Mouse (Mus musculus) MEL (cell line): Measurements from ENCODE around the gene Dlx3. TPM values are rescaled to one million over a fixed set of nuclear protein-coding genes. Genes with fewer than 3 reads are reported as not detected.

ENCODE experiments used
- DNase-seq: peaks from one replicate; pipeline ENCODE4 v3.0.0; 2011; ENCODE audit warnings: low read depth, low spot score
- H3K27ac ChIP-seq: 2 replicates; pipeline ENCODE4 v1.5.1; 2012; ENCODE audit warnings: low read depth, mild to moderate bottlenecking, control low read depth, low read length, moderate library complexity; ENCODE audit not compliant: control insufficient read depth
- H3K27me3 ChIP-seq, 2 experiments: fragments of 150-350 bp in 1 of 2; sonication (generic) in 1 of 2; 2 replicates each; pipeline ENCODE4 v1.6.1; 2012; ENCODE audit warnings: low read length in 2 of 2, mild to moderate bottlenecking in 2 of 2, improper control_type of control experiment in 1 of 2, moderate library complexity in 1 of 2; ENCODE audit not compliant: insufficient read depth in 2 of 2, control insufficient read depth in 1 of 2
- H3K36me3 ChIP-seq, 2 experiments: 2 replicates each; pipeline ENCODE4 v1.6.1; 2012 to 2014; ENCODE audit warnings: low read length in 2 of 2, improper control_type of control experiment in 1 of 2, inconsistent platforms in 1 of 2, mild to moderate bottlenecking in 1 of 2; ENCODE audit not compliant: insufficient read depth in 2 of 2, control insufficient read depth in 1 of 2
- H3K4me1 ChIP-seq, 2 experiments: fragments of 150-350 bp in 1 of 2; sonication (generic) in 1 of 2; 2 replicates each; pipeline ENCODE4 v1.6.1; 2012; ENCODE audit warnings: low read length in 2 of 2, improper control_type of control experiment in 1 of 2, mild to moderate bottlenecking in 1 of 2; ENCODE audit not compliant: insufficient read depth in 2 of 2, control insufficient read depth in 1 of 2
- H3K4me3 ChIP-seq, 2 experiments: fragments of 150-350 bp in 1 of 2; sonication (generic) in 1 of 2; 2 replicates each; pipeline ENCODE4 v1.5.1; 2012; ENCODE audit warnings: low read depth in 2 of 2, low read length in 2 of 2, mild to moderate bottlenecking in 2 of 2, moderate library complexity in 2 of 2, control low read depth in 1 of 2, improper control_type of control experiment in 1 of 2; ENCODE audit not compliant: control insufficient read depth in 1 of 2, insufficient read depth in 1 of 2
- H3K79me2 ChIP-seq: 2 replicates; pipeline ENCODE4 v1.6.1; 2012; ENCODE audit warnings: mild to moderate bottlenecking, low read length, moderate library complexity; ENCODE audit not compliant: control insufficient read depth, poor library complexity, insufficient read depth
- H3K9ac ChIP-seq: 2 replicates; pipeline ENCODE4 v1.6.1; 2012; ENCODE audit warnings: low read depth, mild to moderate bottlenecking, control low read depth, low read length, moderate library complexity; ENCODE audit not compliant: control insufficient read depth, poor library complexity, severe bottlenecking
- H3K9me3 ChIP-seq: fragments of 150-350 bp; sonication (generic); replicated peaks from 2 replicates; pipeline ENCODE4 v1.6.1; 2012; ENCODE audit warnings: mild to moderate bottlenecking, low read length, improper control_type of control experiment, moderate library complexity; ENCODE audit not compliant: insufficient read depth
- CTCF ChIP-seq, 3 experiments: IDR thresholded peaks in 2 of 3; conservative IDR thresholded peaks in 1 of 3; 2 replicates each; pipeline ENCODE4 v1.5.1; 2011 to 2012; ENCODE audit warnings: low read length in 3 of 3, low read depth in 2 of 3, mild to moderate bottlenecking in 2 of 3, improper control_type of control experiment in 1 of 3, inconsistent platforms in 1 of 3, mixed read lengths in 1 of 3, moderate library complexity in 1 of 3; ENCODE audit not compliant: control insufficient read depth in 1 of 3, insufficient read depth in 1 of 3, poor library complexity in 1 of 3, severe bottlenecking in 1 of 3
- GABPA ChIP-seq: IDR thresholded peaks from 2 replicates; pipeline ENCODE4 v1.6.1; 2012; ENCODE audit warnings: low read depth, mild to moderate bottlenecking, inconsistent platforms, low read length, improper control_type of control experiment, moderate library complexity
- HCFC1 ChIP-seq: IDR thresholded peaks from 2 replicates; pipeline ENCODE4 v1.6.1; 2012; ENCODE audit warnings: low read depth, mild to moderate bottlenecking, inconsistent platforms, low read length, improper control_type of control experiment, moderate library complexity
- JUND ChIP-seq: IDR thresholded peaks from 2 replicates; pipeline ENCODE4 v1.6.1; 2011; ENCODE audit warnings: low read depth, mild to moderate bottlenecking, improper control_type of control experiment, low read length
- RAD21 ChIP-seq: IDR thresholded peaks from 2 replicates; pipeline ENCODE4 v1.6.1; 2011; ENCODE audit warnings: mild to moderate bottlenecking, low read depth, low read length, improper control_type of control experiment
- SMC3 ChIP-seq: IDR thresholded peaks from 2 replicates; pipeline ENCODE4 v1.6.1; 2011; ENCODE audit warnings: low read depth, low read length, improper control_type of control experiment
- ZC3H11A ChIP-seq: IDR thresholded peaks from 2 replicates; pipeline ENCODE4 v1.6.1; 2012; ENCODE audit warnings: low read depth, mild to moderate bottlenecking, inconsistent platforms, low read length, improper control_type of control experiment
- polyA plus RNA-seq, 2 experiments: library from polyadenylated mRNA; stranded (reverse) in 1 of 2; unstranded in 1 of 2; fragments of >175 nt in 1 of 2; fragments of >200 nt in 1 of 2; gene quantifications; 2 replicates each; pipeline versions ENCODE4 v1.2.1 to v1.2.4; 2012; ENCODE audit warnings: low replicate concordance in 2 of 2, low read depth in 1 of 2; ENCODE audit not compliant: insufficient read length in 2 of 2, insufficient read depth in 1 of 2, missing spikeins in 1 of 2
- total RNA-seq: library from RNA; depleted of rRNA; stranded (reverse); fragments of 300-350 nt; gene quantifications from 2 replicates; pipeline ENCODE4 v1.2.3, GENCODE M21; 2012

Gene Dlx3
- total and polyA plus RNA-seq, 3 experiments, result not detected

DNA sequence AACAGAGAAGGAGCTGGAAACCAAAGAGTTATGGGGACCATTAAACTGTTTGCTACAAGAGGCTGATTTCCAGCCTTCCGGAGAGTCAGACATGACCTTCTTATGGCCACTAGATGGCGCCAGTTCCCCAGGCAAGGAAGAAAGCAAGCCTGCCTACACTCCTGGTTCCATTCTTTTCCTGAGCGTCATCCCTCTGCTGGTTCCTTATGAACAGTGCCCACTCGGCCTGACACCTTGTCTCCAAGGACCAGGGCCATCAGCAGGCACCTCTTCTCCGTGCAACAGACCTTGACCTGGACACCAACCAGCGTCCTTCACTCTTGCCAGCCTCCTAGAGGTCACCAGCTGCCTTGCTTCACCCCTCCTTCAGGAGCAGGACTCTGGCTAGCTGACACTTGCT, 2.9 kb upstream of the Dlx3 start:
- Histone ChIP-seq H3K27me3 (peaks cover 6 to 7% of the 10 kb centered on the region in 2 experiments), H3K4me3 (no peak overlapping the region)
- peak; percentile 92 for TF ChIP-seq SMC3
- peak; percentile 75 for TF ChIP-seq ZC3H11A
- peak; percentile 94 to 98 (median 98) for TF ChIP-seq CTCF (IDR thresholded peaks at IDR 0.05 in 2 of 3, conservative IDR thresholded peaks at IDR 0.05 in 1 of 3; ENCODE audit: control insufficient read depth in 1 of 3, insufficient read depth in 1 of 3, low read depth in 2 of 3, low read length in 3 of 3, poor library complexity in 1 of 3, severe bottlenecking in 1 of 3)
- TF ChIP-seq HCFC1, result no peak
- TF ChIP-seq RAD21, result peak; percentile 94

DNA sequence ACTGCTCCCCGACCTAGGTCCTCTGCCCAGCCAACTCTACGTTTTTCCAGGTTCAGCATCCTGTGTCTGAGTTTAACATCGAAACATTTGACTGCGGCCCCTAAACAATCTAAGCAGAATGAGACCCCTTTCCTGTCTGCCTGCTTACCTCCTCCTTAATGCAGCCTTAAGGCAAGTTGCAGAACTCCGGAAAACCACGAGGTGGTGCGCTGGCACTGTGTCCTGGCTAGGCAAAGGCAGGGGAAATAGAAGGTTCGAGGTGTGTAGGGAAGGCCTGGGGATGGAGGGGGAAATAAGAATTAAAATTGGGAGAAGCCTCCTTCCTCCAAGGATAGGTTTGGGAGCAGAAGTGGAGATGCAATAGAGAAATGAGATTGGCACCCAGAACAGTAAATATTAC, 1.4 kb upstream of the Dlx3 start:
- TF ChIP-seq CTCF (IDR thresholded peaks at IDR 0.05 in 2 of 3, conservative IDR thresholded peaks at IDR 0.05 in 1 of 3; ENCODE audit: control insufficient read depth in 1 of 3, insufficient read depth in 1 of 3, low read depth in 2 of 3, low read length in 3 of 3, poor library complexity in 1 of 3, severe bottlenecking in 1 of 3), result peak; percentile 21 to 83 (median 82); a peak in 4 of 6 replicates
- peak; percentile 84 for TF ChIP-seq SMC3
- TF ChIP-seq RAD21, result peak; percentile 66
- no peak for TF ChIP-seq JUND
- 0 out of 2 replicates have a peak, but pooled peaks have one; percentile 23 for TF ChIP-seq ZC3H11A
- no peak overlapping the region for H3K4me3 ChIP-seq
- no peaks in the 10 kb centered on the region for H3K9me3 ChIP-seq
- peaks cover 2 to 6% of the 10 kb centered on the region in 2 experiments; a peak in 3 of 4 replicates for H3K27me3 ChIP-seq
- H3K4me1 ChIP-seq, result no peaks in the 10 kb centered on the region
- no peaks in the 10 kb centered on the region for H3K36me3 ChIP-seq
- H3K9ac ChIP-seq, result no peak overlapping the region
- DNase-seq, result peak; percentile 47
- no peaks in the 10 kb centered on the region for H3K79me2 ChIP-seq
- no peak overlapping the region for H3K27ac ChIP-seq

More for the DNA sequence above, 2.9 kb upstream of the Dlx3 start:
- Histone ChIP-seq H3K36me3 (no peaks in the 10 kb centered on the region), H3K9ac (no peak overlapping the region), H3K27ac (no peak overlapping the region), H3K4me1 (no peaks in the 10 kb centered on the region), H3K9me3 (no peaks in the 10 kb centered on the region), H3K79me2 (no peaks in the 10 kb centered on the region)
- DNase-seq, result peak; percentile 85

DNA sequence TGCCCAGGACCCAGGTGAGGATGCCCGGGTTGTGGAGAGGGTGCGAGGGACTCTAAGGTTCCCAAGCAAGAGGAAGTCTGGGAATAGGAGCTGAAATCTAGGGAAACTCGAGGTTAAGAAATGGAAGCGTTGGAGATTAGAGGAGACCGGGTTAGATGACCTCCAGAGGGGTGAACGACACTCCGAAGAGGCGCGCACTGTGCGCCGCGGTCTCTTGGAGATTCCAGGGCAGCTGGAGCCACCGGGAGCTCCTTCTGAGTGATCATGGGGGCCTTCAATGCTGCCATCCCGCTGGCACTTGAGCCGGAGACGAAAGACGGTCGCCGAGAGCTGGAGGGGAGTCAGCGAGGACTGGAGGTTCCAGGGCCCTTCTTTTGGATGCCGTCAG, 708 bp downstream of the Dlx3 start:
- Histone ChIP-seq H3K27me3 (peaks cover 2 to 6% of the 10 kb centered on the region in 2 experiments; a peak in 3 of 4 replicates), H3K4me1 (no peaks in the 10 kb centered on the region), H3K27ac (no peak overlapping the region), H3K9me3 (no peaks in the 10 kb centered on the region), H3K4me3 (no peak overlapping the region), H3K79me2 (no peaks in the 10 kb centered on the region), H3K9ac (no peak overlapping the region), H3K36me3 (no peaks in the 10 kb centered on the region)
- TF ChIP-seq GABPA, result no peak
- TF ChIP-seq RAD21, result no peak
- no peak for DNase-seq
